Mouse (Mus musculus) monocyte, adult 2 months (primary cell): ENCODE measurements around the gene Tenm4.
"Not testable (repeated sequence)": the region's sequence is repeated elsewhere in the genome, so short reads cannot be mapped to it uniquely, and the experiment has no call there.

ENCODE experiments used
- DNase-seq, 2 experiments: peaks; one replicate each; pipeline ENCODE4 v3.0.0; 2022; ENCODE audit warnings: low spot score in 2 of 2, low read depth in 1 of 2

Tenm4 gene

GRCm38 (mm10) chr7:96568034-96568433, 397.0 kb downstream of the Tenm4 start:
- no peak for DNase-seq

DNA sequence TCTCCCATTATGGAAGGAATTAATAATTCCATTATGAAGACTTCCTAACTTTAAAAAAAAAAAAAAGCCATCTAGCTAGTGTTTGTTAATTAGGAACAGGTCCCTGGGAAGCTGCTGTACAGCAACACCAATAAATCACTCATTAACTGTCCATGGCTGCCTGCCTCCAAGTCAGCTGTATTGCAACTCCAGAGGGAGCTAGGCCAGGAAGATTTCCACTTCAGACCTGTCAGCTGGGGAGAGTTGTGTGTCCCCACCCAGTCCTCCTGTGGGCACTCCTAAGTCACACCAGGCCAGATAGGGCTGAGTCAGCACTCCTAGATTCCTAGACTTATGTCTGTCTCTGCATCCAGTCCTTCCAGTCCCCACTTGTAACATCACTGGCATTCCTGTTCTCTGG, 399.9 kb downstream of the Tenm4 start:
- DNase-seq, result no peak

DNA sequence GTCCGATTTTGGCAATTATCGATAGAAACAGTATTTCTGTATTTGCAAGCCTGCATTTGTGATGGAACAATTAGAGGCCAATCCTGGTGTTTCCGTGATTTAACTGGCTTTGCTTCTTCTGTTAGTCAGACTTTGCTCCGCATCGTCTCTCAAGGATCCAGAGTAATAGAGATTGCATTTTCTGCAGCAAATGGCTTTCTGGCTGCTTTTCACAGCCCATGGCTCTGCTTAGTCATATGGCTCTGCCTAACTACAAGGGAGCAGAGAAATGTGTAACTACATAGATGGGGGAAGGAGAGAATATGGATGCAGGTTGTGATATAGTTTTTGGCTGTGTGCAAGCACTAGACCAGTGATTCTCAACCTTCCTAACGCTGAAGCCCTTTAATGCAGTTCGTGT, 401.9 kb downstream of the Tenm4 start:
- DNase-seq, result no peak

DNA sequence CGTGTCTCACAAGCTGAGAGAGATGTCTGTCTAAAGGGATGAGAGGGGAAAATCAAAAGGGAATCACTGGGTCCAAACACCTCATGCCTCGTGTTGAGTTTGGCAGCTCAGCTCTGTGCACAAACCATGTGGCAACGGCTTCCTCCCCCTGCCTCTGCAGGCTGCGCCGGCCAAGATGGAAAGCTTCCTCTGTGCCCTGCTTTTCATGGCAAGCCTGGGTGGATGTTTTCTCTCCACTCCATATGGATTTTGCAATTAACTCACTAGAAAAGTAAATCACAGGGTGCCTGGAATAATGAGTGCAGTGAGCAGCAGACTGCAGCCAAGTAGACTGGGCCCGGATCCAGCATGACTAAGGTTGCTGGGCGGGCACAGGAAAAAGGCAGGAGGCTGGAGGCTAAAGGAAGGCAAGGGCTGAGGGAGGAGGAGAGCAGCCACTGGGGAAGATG, 404.2 kb downstream of the Tenm4 start:
- DNase-seq, result no peak

DNA sequence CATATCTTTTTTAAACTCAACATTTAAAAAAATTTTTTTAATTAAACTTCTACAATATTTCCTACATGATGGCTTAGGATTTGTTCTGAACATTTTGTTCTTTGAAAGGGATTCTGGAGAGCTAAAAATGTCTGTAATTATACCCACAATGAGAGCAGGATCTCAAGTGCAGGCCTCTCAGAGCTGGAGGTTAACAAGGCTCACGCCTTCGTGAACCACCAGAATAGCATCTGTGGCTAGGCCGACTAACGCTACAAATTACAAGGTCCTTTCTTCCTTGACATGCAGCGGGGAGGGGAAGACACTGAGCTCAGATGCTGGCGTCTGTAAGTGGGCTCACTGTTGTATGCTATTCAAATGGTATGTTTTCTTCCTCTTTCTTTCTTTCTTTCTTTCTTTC, 411.7 kb downstream of the Tenm4 start:
- no peak for DNase-seq

- DNase-seq, result no peak
Observed at GRCm38 (mm10) chr7:96587403-96587802, 416.4 kb downstream of the Tenm4 start.

DNA sequence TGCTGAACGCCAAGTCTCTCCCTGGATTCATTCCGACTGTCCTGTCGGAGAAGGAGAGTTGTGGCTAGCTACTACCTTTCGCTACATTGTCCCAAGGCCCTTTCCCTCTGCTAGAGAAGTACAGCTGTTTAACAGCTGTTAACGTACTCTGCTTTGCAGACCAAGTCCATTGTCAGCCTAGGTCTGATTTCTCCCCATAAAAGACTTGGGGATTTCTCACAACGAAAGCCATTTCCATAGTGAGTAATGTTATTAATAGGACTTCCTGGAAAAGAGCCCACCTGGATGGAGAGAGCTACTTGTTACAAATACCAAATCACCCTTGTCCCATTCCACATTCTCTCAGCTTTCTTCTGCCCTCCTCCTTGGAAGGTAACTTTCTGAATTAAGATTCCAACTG, 417.5 kb downstream of the Tenm4 start:
- DNase-seq, result no peak

DNA sequence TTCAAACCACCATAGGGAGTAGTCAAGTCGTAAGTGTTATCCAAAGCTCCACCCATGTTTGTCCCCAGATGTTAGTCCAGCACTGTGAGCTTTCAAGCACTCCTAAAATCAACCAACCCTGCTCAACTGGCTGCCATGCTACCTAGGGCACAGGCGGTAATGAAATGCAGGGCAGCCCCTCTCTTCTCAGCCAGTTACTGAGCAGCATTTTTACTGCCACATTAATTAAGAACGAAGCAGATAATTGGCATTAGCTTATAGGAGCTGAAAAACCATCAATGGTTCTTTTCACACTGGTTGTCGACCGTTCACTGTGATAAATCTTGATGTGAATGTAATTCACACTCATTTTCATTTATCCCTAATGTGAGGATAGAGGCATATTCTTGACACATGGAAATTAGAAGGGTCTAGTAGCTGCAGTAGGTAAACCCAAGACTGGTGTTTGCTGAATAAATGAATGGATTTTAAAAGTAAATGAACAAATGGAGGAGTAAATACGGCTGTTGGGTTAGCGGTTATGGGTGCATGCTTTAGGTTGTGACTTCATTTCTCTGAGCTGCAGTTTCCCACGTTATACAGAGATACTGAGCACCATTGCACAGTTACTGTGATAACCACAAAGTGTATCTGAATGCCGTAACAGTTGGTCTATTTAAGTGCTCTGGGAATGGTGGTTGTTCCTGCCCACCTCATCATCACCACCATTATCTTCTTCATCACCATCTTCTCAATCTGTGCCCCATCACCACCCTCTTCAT, 424.7 kb downstream of the Tenm4 start:
- no peak for DNase-seq

DNA sequence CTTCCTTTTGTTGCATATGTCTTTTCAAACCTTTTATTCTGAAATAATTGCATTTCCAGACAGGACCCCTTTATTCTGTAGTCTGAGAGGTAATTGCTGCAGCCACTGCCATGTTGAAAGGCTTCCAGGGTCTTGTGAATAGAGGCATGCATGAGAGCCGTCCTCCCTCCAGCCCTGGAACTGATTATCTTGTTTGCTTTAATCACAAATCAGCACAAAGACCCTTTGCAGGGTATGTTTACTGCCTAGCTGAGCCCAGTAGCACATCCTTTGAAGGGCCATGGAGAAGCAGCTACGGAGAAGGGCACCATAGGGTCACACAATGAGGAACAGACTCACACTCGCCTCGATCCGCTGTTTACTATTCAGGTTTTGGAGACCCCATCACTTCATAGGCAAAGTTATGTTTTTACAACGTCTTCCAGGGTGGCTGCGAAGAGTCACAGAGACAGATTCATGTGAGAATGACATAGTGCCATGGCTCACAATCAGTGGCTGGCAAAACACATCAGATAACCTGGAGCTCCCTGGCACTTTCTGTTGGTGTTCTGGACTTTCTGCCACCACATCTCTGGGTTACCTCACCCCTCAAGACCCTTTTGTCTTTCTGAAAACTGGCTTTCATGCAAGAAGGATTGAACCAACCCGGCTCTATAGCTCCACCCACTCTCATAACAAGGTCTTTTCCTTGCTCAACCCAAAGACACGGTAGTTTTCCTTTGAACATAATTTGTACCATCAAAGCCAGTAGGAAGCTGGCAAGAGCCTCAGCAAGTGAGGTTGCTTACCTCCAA, 425.6 kb downstream of the Tenm4 start:
- DNase-seq, result no peak

GRCm38 (mm10) chr7:96597871-96598270, 426.8 kb downstream of the Tenm4 start:
- no peak for DNase-seq

GRCm38 (mm10) chr7:96599081-96599480, 428.0 kb downstream of the Tenm4 start:
- DNase-seq, result no peak

DNA sequence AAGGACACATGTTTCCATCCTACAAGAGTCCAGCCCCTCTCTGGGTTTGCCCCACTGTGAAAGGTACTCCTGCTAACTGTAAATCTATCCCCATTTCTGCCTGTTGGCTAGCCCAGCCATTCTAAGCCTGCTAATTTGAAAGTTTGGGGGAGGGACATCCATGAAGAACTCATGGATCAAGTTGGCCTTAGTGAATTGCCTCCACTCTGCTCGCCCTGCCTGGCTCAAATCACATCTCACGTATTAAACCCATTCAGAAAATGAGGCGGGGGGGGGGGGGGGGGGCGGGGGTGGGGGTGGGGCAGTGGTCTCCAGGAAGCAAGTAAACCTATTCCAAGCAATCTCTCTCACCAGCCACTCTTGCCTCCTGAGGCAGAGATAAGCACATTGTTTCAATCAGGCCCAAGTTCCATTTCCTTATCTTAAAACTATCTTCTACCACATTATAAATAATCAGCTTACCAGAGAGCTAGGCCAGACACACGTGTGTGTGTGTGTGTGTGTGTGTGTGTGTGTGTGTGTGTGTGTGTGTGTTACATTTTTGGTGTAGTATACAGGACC, 429.4 kb downstream of the Tenm4 start:
- DNase-seq, result no peak

- no peak for DNase-seq
Observed at GRCm38 (mm10) chr7:96604091-96604745, 433.2 kb downstream of the Tenm4 start.

GRCm38 (mm10) chr7:96605316-96605715, 434.3 kb downstream of the Tenm4 start:
- DNase-seq, result no peak

GRCm38 (mm10) chr7:96609854-96610586, 439.0 kb downstream of the Tenm4 start:
- no peak for DNase-seq

DNA sequence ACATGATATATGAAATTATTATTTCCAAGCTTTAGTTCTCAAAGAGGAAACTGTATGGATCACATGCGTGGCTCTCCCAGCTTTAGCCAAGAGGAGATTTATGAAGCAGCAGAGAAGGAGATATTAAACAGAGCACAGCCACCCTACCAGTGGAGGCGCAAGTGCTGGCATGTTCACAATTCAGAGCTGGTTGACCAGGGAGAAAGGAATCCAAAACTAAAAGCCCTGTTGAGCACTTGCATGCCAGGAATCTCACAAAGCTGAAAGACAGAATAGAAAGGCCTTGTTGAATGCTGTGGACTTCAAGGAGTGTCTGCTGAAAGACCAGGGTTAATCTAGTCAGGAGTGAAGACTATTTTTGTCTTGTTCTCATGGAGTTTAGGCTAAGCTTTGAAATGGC, 446.3 kb downstream of the Tenm4 start:
- no peak for DNase-seq

DNA sequence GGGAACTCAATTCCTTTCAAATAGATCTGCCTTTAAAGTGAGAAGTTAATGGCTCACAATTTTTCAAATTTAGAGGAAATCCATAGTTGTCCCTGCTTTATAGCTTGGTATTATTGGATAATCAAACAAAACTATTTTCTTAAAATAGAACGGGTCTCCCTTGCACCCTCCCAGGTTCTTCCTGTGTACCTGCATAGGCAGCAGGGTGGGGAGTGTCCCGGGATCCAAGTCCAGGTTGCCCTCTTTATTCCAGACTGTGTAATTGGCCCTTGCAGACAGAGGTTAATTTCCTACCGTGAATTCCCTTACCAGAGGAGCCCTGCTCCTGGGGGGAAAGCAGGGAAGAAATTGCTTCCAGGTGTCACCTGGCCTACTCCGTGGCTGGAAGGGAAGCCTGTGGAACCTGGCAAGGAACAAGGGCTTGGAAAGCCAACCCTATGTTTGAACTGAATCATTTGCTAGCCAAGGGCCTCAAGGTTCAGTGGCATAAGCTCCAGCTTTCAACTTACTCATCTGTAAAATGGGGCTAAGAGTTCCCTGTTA, 449.0 kb downstream of the Tenm4 start:
- DNase-seq, result no peak

DNA sequence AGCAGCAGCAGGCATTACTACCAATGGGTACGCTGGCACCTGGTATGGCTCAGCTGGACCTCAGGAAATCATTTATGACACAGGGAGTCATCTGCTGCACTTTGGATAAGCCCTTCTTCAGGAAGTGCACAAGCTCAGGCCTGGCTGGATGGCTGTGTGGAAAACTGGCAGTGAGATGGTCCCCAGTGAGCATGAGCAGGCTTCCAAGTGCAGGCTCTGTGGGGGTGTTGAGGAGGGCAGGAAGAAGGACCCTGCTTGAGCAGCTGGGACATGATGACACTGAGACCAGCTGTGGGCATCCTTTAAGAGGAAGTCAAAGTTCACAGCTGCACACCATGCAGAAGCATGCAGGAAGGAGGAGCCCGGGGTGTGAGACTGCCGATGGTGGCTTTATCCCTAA, 455.3 kb downstream of the Tenm4 start:
- no peak for DNase-seq

DNA sequence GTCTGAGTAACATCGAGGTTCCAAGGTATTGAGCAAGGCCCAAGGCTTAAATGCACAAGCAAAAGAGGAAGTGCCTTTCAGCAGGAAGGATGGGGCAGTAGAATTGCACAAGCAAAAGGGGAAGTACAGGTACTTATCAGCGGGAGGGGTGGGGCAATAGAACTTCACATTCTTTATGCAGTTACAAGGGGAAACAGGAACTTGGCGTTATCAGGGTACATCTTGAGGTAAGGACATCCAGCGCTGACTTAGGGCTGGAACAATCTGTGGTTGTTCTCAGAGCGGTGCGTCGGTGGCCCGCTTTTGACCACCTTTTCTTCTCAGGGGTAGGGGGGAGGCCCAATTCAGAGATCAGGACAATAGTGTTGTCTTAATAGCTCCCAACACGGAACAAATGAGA, 459.5 kb downstream of the Tenm4 start:
- DNase-seq, result not testable (repeated sequence)

DNA sequence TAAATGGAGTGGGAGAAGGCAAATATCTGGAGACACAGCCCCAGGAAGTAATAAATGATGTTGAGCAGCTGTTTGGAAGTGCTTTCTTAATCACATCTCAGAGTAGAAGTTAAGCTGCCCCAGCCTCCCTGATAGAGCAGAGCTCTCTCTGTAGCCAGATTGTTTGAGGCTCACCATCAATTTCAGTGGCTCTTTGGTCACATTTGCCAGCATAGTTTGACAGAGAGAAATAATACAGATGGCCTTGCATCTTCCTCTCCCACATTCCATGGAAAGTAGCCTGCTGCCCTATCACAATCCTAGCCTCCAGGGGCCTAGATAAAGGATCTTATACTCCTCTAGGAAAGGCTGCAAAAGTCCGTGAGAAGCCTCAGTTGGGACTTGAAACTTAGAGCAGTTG, 462.0 kb downstream of the Tenm4 start:
- DNase-seq, result no peak
